Mouse (Mus musculus): ENCODE data around the gene Zmynd11.

Zmynd11 gene

GRCm38 (mm10) chr13:9715224-9715623 is 49.9 kb downstream of the Zmynd11 start:
- in situ Hi-C loops (cut with MboI; ENCODE audit: low sequenced_read_pairs), result no loop called here

GRCm38 (mm10) chr13:9713462-9714134 is 51.5 kb downstream of the Zmynd11 start:
- in situ Hi-C loops (cut with MboI; ENCODE audit: low sequenced_read_pairs), result no loop called here

- in situ Hi-C loops (cut with MboI; ENCODE audit: low sequenced_read_pairs), result no loop called here
Observed at GRCm38 (mm10) chr13:9712971-9713370, 52.2 kb downstream of the Zmynd11 start.

- in situ Hi-C loops (cut with MboI; ENCODE audit: low sequenced_read_pairs), result no loop called here
Observed at GRCm38 (mm10) chr13:9712409-9712808, 52.7 kb downstream of the Zmynd11 start.

- in situ Hi-C loops (cut with MboI; ENCODE audit: low sequenced_read_pairs), result no loop called here
Observed at GRCm38 (mm10) chr13:9708433-9709240, 56.5 kb downstream of the Zmynd11 start.

- in situ Hi-C loops (cut with MboI; ENCODE audit: low sequenced_read_pairs), result no loop called here
Observed at GRCm38 (mm10) chr13:9706720-9707119, 58.4 kb downstream of the Zmynd11 start.

- in situ Hi-C loops (cut with MboI; ENCODE audit: low sequenced_read_pairs), result no loop called here
Observed at GRCm38 (mm10) chr13:9702615-9703235, 62.4 kb downstream of the Zmynd11 start.

GRCm38 (mm10) chr13:9697340-9697739 is 67.8 kb downstream of the Zmynd11 start:
- in situ Hi-C loops (cut with MboI; ENCODE audit: low sequenced_read_pairs), result no loop called here

GRCm38 (mm10) chr13:9695809-9696208 is 69.3 kb downstream of the Zmynd11 start:
- in situ Hi-C loops (cut with MboI; ENCODE audit: low sequenced_read_pairs), result no loop called here

GRCm38 (mm10) chr13:9695403-9695802 is 69.7 kb downstream of the Zmynd11 start:
- in situ Hi-C loops (cut with MboI; ENCODE audit: low sequenced_read_pairs), result no loop called here

- in situ Hi-C loops (cut with MboI; ENCODE audit: low sequenced_read_pairs), result no loop called here
Observed at GRCm38 (mm10) chr13:9694651-9695050, 70.5 kb downstream of the Zmynd11 start.

GRCm38 (mm10) chr13:9692876-9693275 is 72.3 kb downstream of the Zmynd11 start:
- in situ Hi-C loops (cut with MboI; ENCODE audit: low sequenced_read_pairs), result no loop called here

GRCm38 (mm10) chr13:9689366-9689765 is 75.8 kb downstream of the Zmynd11 start:
- in situ Hi-C loops (cut with MboI; ENCODE audit: low sequenced_read_pairs), result no loop called here

GRCm38 (mm10) chr13:9686765-9687164 is 78.4 kb downstream of the Zmynd11 start:
- in situ Hi-C loops (cut with MboI; ENCODE audit: low sequenced_read_pairs), result no loop called here

- in situ Hi-C loops (cut with MboI; ENCODE audit: low sequenced_read_pairs), result no loop called here
Observed at GRCm38 (mm10) chr13:9686261-9686660, 78.9 kb downstream of the Zmynd11 start.

GRCm38 (mm10) chr13:9684153-9684923 is 80.8 kb downstream of the Zmynd11 start:
- in situ Hi-C loops (cut with MboI; ENCODE audit: low sequenced_read_pairs), result no loop called here

- in situ Hi-C loops (cut with MboI; ENCODE audit: low sequenced_read_pairs), result no loop called here
Observed at GRCm38 (mm10) chr13:9683280-9683679, 81.8 kb downstream of the Zmynd11 start.

GRCm38 (mm10) chr13:9681492-9681891 is 83.6 kb downstream of the Zmynd11 start:
- in situ Hi-C loops (cut with MboI; ENCODE audit: low sequenced_read_pairs), result no loop called here

GRCm38 (mm10) chr13:9674126-9674525 is 91.0 kb downstream of the Zmynd11 start:
- in situ Hi-C loops (cut with MboI; ENCODE audit: low sequenced_read_pairs), result no loop called here

- in situ Hi-C loops (cut with MboI; ENCODE audit: low sequenced_read_pairs), result no loop called here
Observed at GRCm38 (mm10) chr13:9669246-9669645, 95.9 kb downstream of the Zmynd11 start.

GRCm38 (mm10) chr13:9667954-9668496 is 97.1 kb downstream of the Zmynd11 start:
- in situ Hi-C loops (cut with MboI; ENCODE audit: low sequenced_read_pairs), result no loop called here
